Mouse (Mus musculus) gastrocnemius, postnatal 25 days (tissue): ENCODE results near the gene Tmed10. TPM values are rescaled to one million over a fixed set of nuclear protein-coding genes. Genes with fewer than 3 reads are reported as not detected.

Source experiments
- DNase-seq: peaks from one replicate; pipeline ENCODE4 v3.0.0; 2022
- total RNA-seq, 2 experiments: library from RNA; stranded (reverse); gene quantifications; 1 replicate in 1 of 2; 2 replicates in 1 of 2; pipeline ENCODE4 v1.2.3; 2021

The Tmed10 gene
- total RNA-seq, 2 experiments from 2014 or later = 97.1 to 117 TPM

DNA sequence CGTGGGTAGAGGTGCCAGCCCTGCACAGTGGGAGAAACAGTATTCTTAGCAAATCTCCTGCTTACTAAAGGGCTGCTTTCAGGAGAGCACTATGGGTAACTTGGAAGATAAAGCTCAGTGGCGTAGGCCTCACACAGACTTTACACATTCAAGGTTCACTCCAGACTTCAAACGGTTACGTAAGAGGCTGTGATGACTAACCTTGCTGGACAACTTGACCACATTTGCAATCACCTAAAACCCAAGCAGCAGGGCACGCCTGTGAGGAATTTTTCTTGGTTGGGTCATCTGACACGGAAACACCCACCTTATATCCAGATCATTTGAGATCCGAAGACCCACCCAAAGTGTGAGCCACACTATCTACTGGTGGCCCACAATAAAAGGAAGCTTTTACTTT, 44.5 kb downstream of the Tmed10 start:
- DNase-seq = no peak

DNA sequence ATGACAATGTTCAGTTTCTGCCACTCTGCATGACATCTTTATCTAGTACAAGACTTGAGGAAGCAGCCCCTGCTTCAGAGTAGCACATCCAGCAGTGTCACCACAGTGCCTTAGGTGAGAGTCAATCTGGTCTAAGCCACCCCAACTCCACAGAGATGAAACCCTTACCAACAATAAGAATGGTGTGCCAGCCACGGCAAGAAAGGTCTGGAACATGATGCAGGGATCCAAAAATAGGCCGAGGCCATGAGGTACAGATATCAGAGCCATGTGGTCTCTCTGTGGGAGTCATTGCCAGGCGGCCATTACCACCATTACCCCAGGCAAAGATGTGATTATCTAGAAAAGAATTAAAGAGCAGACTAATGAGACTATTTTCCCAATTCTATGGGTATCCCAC, 66.0 kb downstream of the Tmed10 start:
- no peak for DNase-seq

DNA sequence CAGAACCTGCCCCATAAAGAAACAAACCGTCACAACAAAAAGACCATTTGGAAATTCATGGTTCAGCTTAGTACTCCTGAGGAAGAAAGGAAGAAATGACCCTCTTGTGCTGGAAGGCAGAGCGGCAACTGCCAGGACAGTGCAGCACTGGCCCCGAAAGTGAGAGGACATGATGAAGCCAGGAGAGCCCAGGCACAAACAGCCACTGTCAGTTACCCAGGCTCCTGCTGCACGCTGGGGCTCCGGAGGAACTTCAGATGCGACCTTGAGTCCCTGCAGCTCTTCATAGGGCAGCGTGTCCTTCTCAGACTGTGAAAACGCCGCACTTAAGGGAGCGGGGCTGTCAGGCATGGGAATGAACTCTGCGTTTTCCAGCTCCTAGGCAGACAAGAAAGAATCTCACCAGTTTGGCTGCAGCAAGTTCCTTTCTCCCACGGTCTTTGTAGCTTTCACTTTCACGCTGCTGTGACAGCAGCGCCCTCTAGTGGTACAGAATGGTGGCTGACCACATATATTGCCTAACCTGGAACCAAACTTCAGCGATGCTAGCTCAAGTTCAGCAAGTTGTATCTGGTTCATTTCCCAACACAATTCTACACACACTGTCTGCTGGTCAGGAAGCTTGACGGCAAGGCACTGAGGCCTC, 69.3 kb downstream of the Tmed10 start:
- DNase-seq = peak; percentile 65

DNA sequence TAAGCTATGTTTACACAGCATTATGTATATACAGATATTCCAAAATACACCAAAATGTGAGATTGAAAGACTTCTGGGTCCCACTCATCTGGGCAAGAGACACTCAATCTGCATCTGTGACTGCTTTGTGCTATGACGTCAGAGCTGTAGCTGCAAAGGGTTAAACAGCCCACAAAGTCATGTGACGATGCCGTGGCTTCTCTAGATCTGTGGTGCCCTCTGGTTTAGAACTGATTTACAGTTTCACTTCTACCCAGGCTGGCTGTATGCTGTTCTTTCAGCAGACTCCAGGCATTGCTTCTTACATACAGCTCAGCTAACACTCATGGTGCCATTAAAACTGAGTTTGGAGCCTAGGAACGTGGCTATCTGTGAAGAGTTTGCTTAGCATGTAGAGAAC, 69.9 kb downstream of the Tmed10 start:
- DNase-seq = no peak

DNA sequence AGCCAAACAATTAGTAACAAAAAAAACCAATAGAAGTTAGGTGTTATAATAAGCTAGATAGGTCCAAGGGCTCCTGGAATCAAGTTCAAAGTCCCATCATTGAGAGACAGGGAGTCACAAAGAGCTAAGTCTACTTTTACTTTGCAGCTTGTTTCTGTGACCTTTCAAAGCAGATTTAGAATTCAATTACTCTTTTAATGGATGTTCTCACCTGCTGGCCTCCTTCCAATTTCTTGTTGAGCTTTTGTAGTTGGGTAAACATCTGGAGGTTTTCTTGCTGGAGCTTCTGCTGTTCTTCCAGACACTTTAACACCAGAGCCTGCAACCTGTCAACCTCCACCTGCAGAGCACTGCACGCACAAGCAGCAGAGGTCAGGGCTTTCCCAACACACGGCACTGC, 71.4 kb downstream of the Tmed10 start:
- no peak for DNase-seq

DNA sequence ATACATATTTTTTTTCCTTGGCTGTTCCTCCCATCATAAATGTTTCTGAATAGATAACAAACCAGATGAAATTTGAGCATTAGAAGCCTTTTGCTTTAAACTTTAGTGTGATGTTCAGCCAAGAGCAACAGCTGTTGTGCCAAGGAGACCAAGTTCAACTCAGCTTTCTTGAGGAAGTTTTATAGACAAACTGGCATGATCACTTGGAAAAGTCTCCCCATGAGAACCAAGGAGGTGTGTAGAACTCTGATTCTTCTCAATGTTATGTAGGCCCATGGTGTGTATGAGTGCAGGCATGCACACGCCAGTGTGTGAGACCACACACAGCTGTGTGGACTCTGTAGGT, 75.8 kb downstream of the Tmed10 start:
- no peak for DNase-seq

DNA sequence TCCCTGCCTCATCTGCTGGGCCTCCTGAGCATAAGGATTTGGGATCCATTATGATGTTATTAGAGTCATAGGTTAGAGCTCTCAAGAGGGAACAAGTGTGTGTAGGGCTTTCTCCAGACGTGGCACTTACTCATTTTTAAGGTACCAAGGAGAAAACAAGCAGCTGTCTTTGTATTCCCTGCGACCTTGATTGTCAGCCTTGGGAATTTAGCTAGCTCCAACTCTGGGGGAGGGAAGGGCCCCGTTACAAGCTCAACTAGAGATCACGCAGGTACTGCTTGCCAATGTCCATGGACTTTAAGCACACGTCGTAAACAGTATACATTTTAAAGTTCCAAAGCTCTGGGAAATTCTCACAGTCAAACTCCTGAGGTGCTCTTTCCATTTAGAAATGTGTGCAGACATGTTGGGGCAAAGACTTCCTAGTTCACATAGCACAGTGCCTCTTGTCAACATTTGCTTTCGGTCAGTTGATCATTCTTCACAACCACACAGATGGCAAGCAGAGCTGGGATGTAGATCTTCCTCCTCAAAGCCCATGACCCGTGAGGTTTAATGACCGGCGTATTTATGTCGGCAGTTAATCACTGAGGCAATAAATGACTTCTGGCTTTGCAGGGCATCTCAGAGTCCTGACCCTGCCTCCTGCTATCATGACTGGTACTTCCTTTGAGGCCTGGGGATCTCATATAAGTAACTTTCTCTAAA, 76.4 kb downstream of the Tmed10 start:
- DNase-seq = no peak

DNA sequence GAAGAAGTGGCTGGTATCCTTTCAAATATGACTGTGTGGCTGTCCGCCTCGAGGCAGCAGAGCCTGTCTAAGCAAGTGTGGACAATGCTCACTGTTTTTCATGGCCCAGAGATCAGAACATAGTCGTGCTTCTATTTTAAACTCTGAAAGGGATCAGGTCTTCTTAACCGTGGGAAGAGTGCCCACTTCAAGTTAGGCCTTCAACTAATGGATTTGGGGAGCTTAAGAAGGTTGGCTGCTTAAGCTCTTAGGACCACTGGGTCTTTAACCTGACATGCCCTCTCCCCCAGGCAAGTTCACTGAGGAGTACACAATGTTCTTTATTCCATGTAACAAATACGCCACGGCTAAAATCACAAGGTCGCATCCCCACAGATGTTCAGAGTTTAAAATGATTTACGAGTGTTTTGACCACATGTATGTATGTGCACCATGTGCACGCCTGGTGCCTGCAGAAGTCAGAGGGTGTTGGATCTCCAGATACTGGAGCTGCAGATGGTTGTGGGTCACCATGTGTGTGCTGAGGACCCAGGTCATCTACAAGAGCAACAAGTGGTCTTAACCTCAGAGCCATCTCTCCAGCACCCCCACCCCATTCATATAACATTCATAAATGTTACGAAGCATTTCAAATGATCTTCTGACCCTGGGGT, 77.2 kb downstream of the Tmed10 start:
- no peak for DNase-seq

DNA sequence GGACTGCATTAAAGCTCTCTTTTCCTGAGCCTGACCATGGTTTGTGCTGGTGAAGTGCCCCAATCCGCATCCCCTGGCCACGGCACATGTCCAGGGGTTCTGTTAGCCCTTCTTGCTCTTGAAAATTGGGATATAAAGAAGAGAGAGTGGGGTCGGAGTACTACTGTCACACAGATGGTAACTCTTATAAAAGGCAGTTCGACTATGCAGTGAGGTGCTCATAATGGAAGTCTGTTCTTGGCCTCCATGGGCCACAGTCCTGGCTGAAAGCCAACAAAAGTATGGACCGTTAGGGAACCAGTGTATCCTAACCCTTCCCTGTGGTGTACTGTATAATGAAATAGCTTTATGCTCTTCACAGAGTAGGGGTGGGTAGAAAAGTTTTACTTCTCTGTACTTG, 77.7 kb downstream of the Tmed10 start:
- DNase-seq = no peak

DNA sequence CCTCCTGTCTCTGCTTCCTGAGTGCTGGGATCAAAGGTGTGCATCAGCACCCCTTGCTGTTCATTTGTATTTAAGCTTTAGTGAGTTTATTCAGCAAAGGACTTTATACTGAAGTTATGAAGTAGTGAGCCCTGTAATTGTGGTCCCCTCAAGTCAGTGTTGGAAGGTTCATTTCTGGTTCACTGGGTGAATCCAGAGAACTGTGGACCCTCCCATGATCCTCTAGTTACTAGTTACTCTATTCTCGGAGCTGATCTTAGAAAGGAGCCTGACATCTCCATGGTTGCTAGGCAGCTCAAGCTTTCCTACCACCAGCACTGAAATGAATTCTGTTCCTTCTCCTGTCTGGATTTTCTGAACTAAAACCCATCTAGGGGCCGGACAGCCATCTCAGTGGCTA, 79.1 kb downstream of the Tmed10 start:
- DNase-seq = no peak

DNA sequence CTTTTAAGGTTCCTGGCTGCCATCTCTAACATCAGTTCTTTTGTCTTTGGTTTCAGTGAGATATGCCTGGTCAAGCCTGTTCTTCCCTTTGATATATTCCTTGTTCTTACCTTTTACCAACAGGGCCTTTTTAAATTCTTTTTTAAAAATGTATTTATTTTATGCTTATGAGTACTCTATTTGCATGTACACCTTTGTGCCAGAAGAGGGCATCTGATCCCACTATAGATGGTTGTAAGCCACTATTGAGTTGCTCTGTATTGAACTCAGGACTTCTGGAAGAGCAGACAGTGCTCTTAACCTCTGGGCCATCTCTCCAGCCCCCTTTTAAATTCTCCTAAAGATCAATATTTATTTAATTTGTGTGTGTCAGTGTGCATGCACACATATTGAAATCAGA, 81.7 kb downstream of the Tmed10 start:
- no peak for DNase-seq

DNA sequence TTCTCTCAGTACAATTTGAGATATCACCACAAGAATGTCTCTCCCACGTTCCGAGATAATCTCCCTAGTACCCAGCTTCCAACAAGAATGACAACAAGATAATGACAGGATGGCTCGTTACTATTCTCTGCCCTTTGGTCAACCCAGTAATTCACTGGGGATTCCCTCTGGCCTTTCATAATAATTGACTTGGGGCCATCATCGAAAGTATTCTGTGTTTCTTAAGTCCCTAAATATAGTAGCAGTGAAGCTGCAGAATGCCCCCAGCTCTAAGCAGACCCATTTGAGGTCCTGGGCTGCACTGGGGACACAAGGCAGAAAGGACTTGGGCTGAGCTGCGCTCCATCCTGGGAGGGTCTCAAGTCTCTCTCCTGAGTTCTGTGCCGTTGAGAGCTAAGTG, 82.4 kb downstream of the Tmed10 start:
- DNase-seq = no peak

DNA sequence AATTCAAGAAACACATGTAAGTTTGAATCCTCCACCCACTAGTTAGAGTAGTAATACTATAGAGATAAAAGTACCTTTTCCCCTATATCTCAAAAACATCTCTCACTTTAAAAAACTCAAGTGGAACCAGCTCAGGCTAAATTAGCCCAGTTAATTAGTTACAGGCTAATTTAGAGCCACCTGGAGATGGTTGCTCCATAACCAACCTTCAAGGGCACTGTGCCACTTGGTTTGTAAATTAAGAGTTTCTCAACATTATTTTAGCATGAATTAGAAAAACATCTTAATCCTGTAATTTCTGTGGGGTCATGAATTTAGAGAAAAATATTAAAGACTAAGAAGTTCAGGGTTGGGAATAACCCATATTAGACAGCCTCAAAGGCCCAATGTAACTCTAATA, 83.1 kb downstream of the Tmed10 start:
- no peak for DNase-seq

DNA sequence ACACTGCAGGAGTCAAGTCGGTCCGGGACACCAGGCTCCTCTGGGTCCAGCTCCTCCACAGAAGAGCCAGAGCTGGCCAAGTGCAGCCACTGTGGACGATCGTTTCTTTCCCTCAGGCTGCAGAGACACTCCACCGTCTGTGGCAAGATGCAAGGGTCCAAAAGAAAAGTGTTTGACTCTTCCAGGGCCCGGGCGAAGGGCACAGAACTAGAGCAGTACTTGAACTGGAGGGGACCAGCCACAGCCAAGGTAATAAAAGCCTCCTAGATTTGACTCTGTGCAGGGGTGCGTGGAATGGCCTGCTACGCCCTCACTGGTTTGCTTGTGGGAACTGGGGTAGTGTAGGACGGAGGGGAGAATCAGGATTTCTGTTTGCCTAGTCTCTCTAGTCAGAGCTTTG, 84.0 kb downstream of the Tmed10 start:
- no peak for DNase-seq

Other genes starting within 250 kb of the Tmed10 start
- 1 to 10 TPM in 1 of 2 experiments, under 1 TPM in 1; 0.95 to 1.1 TPM for gene Rps6kl1, start 223.6 kb downstream of the Tmed10 start, total RNA-seq
- gene Pgf, start 197.1 kb downstream of the Tmed10 start, total RNA-seq = 1 to 10 TPM; 1.3 to 1.8 TPM
- 10 to 100 TPM; 47.1 to 54.2 TPM for gene Eif2b2, start 155.4 kb downstream of the Tmed10 start, total RNA-seq
- 1 to 10 TPM; 6.3 to 7.3 TPM for gene Mlh3, start 104.2 kb downstream of the Tmed10 start, total RNA-seq
- gene Acyp1, start 86.4 kb downstream of the Tmed10 start, total RNA-seq = 10 to 100 TPM; 41.4 to 47.9 TPM
- 1 to 10 TPM; 1.1 to 1.2 TPM for gene Zc2hc1c, start 86.3 kb downstream of the Tmed10 start, total RNA-seq
- 10 to 100 TPM; 76.8 to 83.5 TPM for gene Nek9, start 35.5 kb downstream of the Tmed10 start, total RNA-seq
- gene Fos, start 99.0 kb upstream of the Tmed10 start, total RNA-seq = 10 to 100 TPM in 1 of 2 experiments, 1 to 10 TPM in 1; 5.1 to 11.6 TPM
- gene Jdp2, start 224.2 kb upstream of the Tmed10 start, total RNA-seq = 1 to 10 TPM; 5.4 to 6.8 TPM